Mouse (Mus musculus) midbrain, embryonic 10.5 days (tissue): ENCODE measurements at regions not wholly inside any gene's neighbourhood (a gene's known extent, or its start where the extent isn't known, plus 50 kb on each side); places are given as distances from the start of the nearest gene placed in this dataset.
A peak's percentile ranks its signal among the peaks of the same experiment; 100 is the strongest.

Source experiments
- DNase-seq: peaks from one replicate; pipeline ENCODE4 v3.0.0-alpha.2; 2017; ENCODE audit warnings: low spot score
- H3K27ac ChIP-seq: fragments of 300-500 bp; sonication (generic); replicated peaks from 2 replicates; pipeline ENCODE4 v1.5.1; 2016; ENCODE audit warnings: mild to moderate bottlenecking
- H3K27me3 ChIP-seq: fragments of 300-500 bp; sonication (generic); 2 replicates; pipeline ENCODE4 v1.6.1; 2016; ENCODE audit warnings: low read depth, mild to moderate bottlenecking; ENCODE audit not compliant: poor library complexity, severe bottlenecking
- H3K36me3 ChIP-seq: fragments of 300-500 bp; sonication (generic); 2 replicates; pipeline ENCODE4 v1.6.1; 2016; ENCODE audit warnings: mild to moderate bottlenecking, moderate library complexity
- H3K4me1 ChIP-seq: fragments of 300-500 bp; sonication (generic); 2 replicates; pipeline ENCODE4 v1.6.1; 2016
- H3K4me3 ChIP-seq: fragments of 300-500 bp; sonication (generic); 2 replicates; pipeline ENCODE4 v1.5.1; 2016; ENCODE audit warnings: mild to moderate bottlenecking, moderate library complexity
- H3K9me3 ChIP-seq: fragments of 300-500 bp; sonication (generic); replicated peaks from 2 replicates; pipeline ENCODE4 v1.6.1; 2016; ENCODE audit warnings: mild to moderate bottlenecking
- WGBS: fragments of 180-500 bp; shearing (Covaris S2); methylation state at CpG from one replicate; pipeline ENCODE4 v1.1.7; 2016; 5-methylcytosine and 5-hydroxymethylcytosine counted together

GRCm38 (mm10) chr9:43595461-43595860, 148.3 kb upstream of the Nectin1 start:
- Histone ChIP-seq H3K4me1 (no peaks in the 10 kb centered on the region), H3K27ac (no peak overlapping the region), H3K27me3 (no peaks in the 10 kb centered on the region), H3K4me3 (no peak overlapping the region), H3K36me3 (no peaks in the 10 kb centered on the region), H3K9me3 (no peaks in the 10 kb centered on the region)
- no peak for DNase-seq
- 74% methylated on average over 4 of the region's 4 CpGs for WGBS

GRCm38 (mm10) chr9:43600396-43600795, 143.4 kb upstream of the Nectin1 start:
- no peaks in the 10 kb centered on the region for H3K27me3 ChIP-seq
- no peak for DNase-seq
- 63% methylated on average over 2 of the region's 2 CpGs for WGBS

DNA sequence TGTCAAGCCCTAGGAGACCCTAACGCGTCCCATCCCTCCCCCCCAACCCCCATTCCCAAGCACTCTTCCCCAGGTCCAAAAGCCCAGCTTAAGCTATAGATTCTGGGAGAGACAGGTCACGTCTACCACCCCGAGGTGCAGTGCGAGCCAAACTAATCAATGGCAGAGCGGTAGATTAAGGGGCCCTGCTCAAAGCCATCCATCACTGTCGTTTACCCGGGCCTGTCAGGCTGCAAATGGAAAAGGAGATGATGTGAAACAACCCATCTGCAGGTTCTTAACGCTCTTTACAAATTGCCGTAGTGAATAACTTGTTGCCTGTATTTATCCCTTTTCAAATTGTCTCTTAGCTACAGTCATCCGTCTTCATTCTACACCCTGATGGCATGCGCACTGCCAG, 126.2 kb upstream of the Nectin1 start:
- no peak overlapping the region for H3K4me3 ChIP-seq
- 35% methylated on average over 12 of the region's 12 CpGs for WGBS
- no peak overlapping the region for H3K27ac ChIP-seq
- H3K4me1 ChIP-seq: peaks cover 22% of the 10 kb centered on the region
- H3K27me3 ChIP-seq: peaks cover 10% of the 10 kb centered on the region; the same call in 1 of the 2 replicates
- no peaks in the 10 kb centered on the region for H3K36me3 ChIP-seq
- H3K9me3 ChIP-seq: no peaks in the 10 kb centered on the region
- DNase-seq: peak; percentile 19

More at GRCm38 (mm10) chr9:43600396-43600795, 143.4 kb upstream of the Nectin1 start:
- H3K9me3 ChIP-seq: no peaks in the 10 kb centered on the region
- H3K36me3 ChIP-seq: no peaks in the 10 kb centered on the region
- H3K27ac ChIP-seq: no peak overlapping the region
- no peaks in the 10 kb centered on the region for H3K4me1 ChIP-seq
- no peak overlapping the region for H3K4me3 ChIP-seq

GRCm38 (mm10) chr9:43627558-43627957, 116.2 kb upstream of the Nectin1 start:
- H3K27me3 ChIP-seq: no peaks in the 10 kb centered on the region
- no peak overlapping the region for H3K27ac ChIP-seq
- H3K4me3 ChIP-seq: no peak overlapping the region
- H3K9me3 ChIP-seq: no peaks in the 10 kb centered on the region
- no peak for DNase-seq
- 77% methylated on average over 4 of the region's 4 CpGs for WGBS
- no peaks in the 10 kb centered on the region for H3K36me3 ChIP-seq
- H3K4me1 ChIP-seq: no peaks in the 10 kb centered on the region

DNA sequence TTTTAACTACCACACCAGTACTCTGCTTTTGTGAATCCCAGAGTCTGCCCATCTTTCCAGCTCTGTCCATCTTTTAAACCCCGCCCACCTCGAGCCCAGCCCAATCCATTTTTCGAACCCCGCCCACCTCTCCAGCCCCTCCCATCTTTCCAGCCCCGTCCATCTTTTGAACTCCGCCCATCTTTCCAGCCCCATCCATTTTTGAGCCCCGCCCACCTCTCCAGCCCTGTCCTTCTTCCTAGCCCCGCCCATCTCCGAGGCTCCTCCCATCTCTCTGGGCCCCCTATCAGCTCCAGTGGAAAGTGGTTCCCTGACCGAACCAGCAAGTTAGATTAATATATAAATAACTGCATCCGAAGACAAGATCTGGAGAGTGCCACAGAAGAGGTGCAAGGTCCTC, 115.0 kb upstream of the Nectin1 start:
- H3K4me3 ChIP-seq: no peak overlapping the region
- no peaks in the 10 kb centered on the region for H3K4me1 ChIP-seq
- H3K36me3 ChIP-seq: no peaks in the 10 kb centered on the region
- WGBS: 46% methylated on average over 11 of the region's 11 CpGs
- H3K27me3 ChIP-seq: no peaks in the 10 kb centered on the region
- H3K27ac ChIP-seq: no peak overlapping the region
- no peak for DNase-seq
- H3K9me3 ChIP-seq: no peaks in the 10 kb centered on the region

GRCm38 (mm10) chr9:43636372-43636965, 107.3 kb upstream of the Nectin1 start:
- Histone ChIP-seq H3K27me3 (no peaks in the 10 kb centered on the region), H3K4me3 (no peak overlapping the region)
- WGBS: 89% methylated on average over 11 of the region's 11 CpGs

DNA sequence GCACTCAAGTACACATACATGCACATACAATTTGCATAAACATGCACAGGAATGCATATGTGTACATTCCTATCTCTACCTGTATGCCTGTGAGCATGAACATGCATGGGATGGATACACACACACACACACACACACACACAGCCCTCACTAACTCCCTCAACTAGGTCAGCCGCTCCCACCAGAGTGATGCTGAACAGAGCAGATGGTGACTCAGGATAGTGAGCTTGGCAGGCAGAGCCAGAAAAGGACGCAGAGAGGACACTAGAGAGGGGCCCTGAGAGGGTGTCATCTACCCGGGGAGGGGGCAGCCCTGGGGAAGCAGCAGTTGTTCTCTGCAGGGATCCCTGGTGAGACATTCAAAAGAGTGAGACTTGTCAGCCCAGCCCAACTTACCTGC, 85.6 kb upstream of the Nectin1 start:
- no peaks in the 10 kb centered on the region for H3K27me3 ChIP-seq
- peaks cover 23% of the 10 kb centered on the region for H3K4me1 ChIP-seq
- no peaks in the 10 kb centered on the region for H3K36me3 ChIP-seq
- WGBS: 73% methylated on average over 3 of the region's 3 CpGs
- DNase-seq: no peak
- H3K9me3 ChIP-seq: no peaks in the 10 kb centered on the region
- no peak overlapping the region for H3K27ac ChIP-seq
- H3K4me3 ChIP-seq: no peak overlapping the region

More at GRCm38 (mm10) chr9:43636372-43636965, 107.3 kb upstream of the Nectin1 start:
- no peak overlapping the region for H3K27ac ChIP-seq
- H3K9me3 ChIP-seq: no peaks in the 10 kb centered on the region
- DNase-seq: no peak
- H3K36me3 ChIP-seq: no peaks in the 10 kb centered on the region
- H3K4me1 ChIP-seq: no peaks in the 10 kb centered on the region

DNA sequence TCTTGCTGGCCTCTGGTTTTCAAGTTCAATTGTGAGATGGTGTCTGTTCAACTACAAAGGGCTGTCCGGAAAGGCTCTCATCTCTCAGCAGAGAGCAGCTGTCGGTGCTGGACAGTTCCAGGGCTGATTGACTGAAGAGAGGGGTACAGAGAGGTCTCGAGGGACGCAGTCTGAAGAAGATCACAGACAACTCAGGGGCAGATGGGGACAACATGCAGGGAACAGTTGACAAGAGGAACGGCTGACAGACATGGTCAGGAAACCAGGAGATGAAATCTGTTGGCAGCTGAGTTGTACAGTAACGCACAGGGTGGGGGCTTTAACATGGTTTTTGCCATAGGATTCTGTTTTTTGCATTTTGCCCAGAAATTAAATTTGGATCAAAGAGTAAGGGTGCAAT, 84.5 kb upstream of the Nectin1 start:
- H3K4me3 ChIP-seq: no peak overlapping the region
- H3K27ac ChIP-seq: no peak overlapping the region
- H3K9me3 ChIP-seq: no peaks in the 10 kb centered on the region
- H3K27me3 ChIP-seq: no peaks in the 10 kb centered on the region
- H3K4me1 ChIP-seq: peaks cover 17% of the 10 kb centered on the region
- no peak for DNase-seq
- H3K36me3 ChIP-seq: no peaks in the 10 kb centered on the region
- WGBS: 80% methylated on average over 6 of the region's 6 CpGs

DNA sequence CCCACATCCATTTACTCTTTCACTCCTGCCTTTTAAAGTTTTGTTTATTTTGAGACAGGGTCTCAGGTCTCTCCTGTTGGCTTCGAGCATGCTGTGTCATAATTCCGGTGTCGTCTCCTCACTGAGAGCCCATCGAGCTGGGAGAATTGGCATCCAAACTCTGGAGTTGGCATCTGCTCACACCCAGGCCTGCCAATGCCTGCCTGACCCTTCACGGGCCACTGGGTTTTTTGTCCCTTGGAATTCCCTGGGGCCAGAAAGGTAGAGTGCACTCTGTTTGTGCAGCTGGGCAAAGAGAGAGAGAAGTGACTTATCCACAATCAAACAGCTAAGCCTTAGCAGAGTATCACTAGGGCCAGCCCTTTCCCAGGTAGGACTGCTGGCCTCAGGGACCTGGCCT, 83.6 kb upstream of the Nectin1 start:
- WGBS: 89% methylated on average over 5 of the region's 5 CpGs
- H3K4me1 ChIP-seq: peaks cover 17% of the 10 kb centered on the region
- H3K4me3 ChIP-seq: no peak overlapping the region
- H3K36me3 ChIP-seq: no peaks in the 10 kb centered on the region
- no peaks in the 10 kb centered on the region for H3K27me3 ChIP-seq
- DNase-seq: no peak
- H3K9me3 ChIP-seq: no peaks in the 10 kb centered on the region
- no peak overlapping the region for H3K27ac ChIP-seq

DNA sequence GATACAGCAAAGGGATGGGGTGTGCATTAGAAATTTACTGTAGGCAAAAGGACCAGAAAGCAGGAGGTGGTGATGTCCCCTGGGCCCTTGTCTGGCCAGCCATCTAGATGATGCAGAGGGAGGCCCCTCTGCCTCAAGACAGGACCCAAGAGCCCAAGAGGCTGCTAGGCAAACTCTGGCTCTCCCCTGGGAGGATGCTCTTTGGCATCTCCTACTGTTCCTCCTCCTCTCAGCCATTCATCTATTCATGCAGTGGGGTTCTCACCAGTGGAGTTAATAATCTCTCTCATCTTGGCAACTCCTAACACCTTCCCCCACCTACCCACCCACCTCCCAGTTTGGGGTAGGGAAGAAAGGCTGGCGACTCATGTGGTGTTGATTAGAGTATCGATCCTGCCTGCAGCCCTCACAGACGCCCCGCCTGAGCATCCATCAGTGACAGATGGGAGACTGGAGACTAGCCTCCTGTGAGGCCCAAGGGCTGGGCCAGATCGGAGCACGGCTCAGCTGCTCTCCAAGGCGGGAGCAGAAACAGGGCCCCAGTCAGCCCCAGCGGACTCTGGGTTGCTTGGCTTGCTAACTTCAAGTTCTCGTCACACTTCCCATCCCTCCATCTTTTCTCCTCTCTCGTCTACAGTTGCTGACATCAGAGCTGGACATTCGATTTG, 82.8 kb upstream of the Nectin1 start:
- H3K36me3 ChIP-seq: no peaks in the 10 kb centered on the region
- WGBS: 72% methylated on average over 11 of the region's 11 CpGs
- peaks cover 17% of the 10 kb centered on the region for H3K4me1 ChIP-seq
- no peaks in the 10 kb centered on the region for H3K9me3 ChIP-seq
- H3K27ac ChIP-seq: peak overlapping the region; percentile 13; the same call in 1 of the 2 replicates
- no peak for DNase-seq
- H3K27me3 ChIP-seq: no peaks in the 10 kb centered on the region
- H3K4me3 ChIP-seq: no peak overlapping the region

DNA sequence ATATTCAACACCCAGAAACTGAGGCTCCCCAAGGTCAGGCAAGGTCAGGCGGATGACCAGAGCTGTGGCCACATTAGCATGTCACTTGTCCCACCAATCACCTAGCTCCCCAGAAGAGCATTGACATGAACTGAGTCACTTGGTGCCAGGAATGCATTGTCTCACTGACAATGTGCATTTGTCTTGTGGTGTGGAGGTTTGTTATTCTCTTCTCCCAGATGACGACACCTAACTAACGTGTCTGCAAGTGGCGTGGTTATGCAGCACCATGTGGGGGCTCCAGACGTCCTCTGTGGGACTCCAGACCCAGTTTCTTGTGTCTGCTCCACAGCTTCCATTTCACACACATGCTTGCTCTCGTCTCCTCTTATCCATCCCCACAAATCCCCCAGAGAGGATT, 82.1 kb upstream of the Nectin1 start:
- Histone ChIP-seq H3K27me3 (no peaks in the 10 kb centered on the region), H3K4me3 (no peak overlapping the region), H3K27ac (no peak overlapping the region; the same call in 1 of the 2 replicates), H3K9me3 (no peaks in the 10 kb centered on the region), H3K4me1 (peaks cover 17% of the 10 kb centered on the region), H3K36me3 (no peaks in the 10 kb centered on the region)
- WGBS: 78% methylated on average over 6 of the region's 6 CpGs
- DNase-seq: no peak

- 91% methylated on average over 6 of the region's 6 CpGs for WGBS
- Histone ChIP-seq H3K9me3 (no peaks in the 10 kb centered on the region), H3K4me1 (peaks cover 4% of the 10 kb centered on the region; the same call in 1 of the 2 replicates), H3K27me3 (no peaks in the 10 kb centered on the region), H3K4me3 (no peak overlapping the region), H3K27ac (no peak overlapping the region), H3K36me3 (no peaks in the 10 kb centered on the region)
- DNase-seq: no peak
Observed at GRCm38 (mm10) chr9:43667386-43667785, 76.4 kb upstream of the Nectin1 start.

DNA sequence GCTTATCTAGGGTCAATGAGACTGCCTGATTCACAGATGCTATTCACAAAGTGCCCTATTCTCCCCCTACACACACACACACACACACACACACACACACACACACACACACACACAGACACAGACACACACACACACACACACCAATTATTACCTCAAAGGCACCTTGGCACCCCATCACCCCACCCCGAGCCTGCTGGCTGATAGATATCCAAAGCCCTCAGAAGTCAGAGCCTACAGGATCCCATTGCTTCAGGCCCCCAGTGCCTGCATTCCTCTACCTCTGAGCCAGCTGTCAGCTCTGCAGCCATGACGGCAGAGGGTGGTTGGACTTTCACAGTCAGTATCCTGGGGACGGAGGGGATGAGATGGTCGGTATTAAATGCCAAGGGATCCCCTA, 75.8 kb upstream of the Nectin1 start:
- no peak overlapping the region for H3K27ac ChIP-seq
- no peak overlapping the region for H3K4me3 ChIP-seq
- DNase-seq: no peak
- WGBS: 75% methylated on average over 4 of the region's 4 CpGs
- peaks cover 4% of the 10 kb centered on the region; the same call in 1 of the 2 replicates for H3K4me1 ChIP-seq
- no peaks in the 10 kb centered on the region for H3K27me3 ChIP-seq
- no peaks in the 10 kb centered on the region for H3K36me3 ChIP-seq
- H3K9me3 ChIP-seq: no peaks in the 10 kb centered on the region
